Mouse (Mus musculus) liver, embryonic 12.5 days (tissue): Measurements from ENCODE around the gene Krt87. TPM values are rescaled to one million over a fixed set of nuclear protein-coding genes. Genes with fewer than 3 reads are reported as not detected.

ENCODE experiments used
- ATAC-seq: fragments of 200-750 bp; cut with Nextera tagmentation; 2 replicates; pipeline ENCODE4 v1.8.0; 2017; ENCODE audit warnings: moderate number of reproducible peaks, mild to moderate bottlenecking, moderate library complexity
- H3K27ac ChIP-seq: fragments of 300-500 bp; sonication (generic); 2 replicates; pipeline ENCODE4 v1.5.1; 2016; ENCODE audit warnings: mild to moderate bottlenecking
- H3K27me3 ChIP-seq: fragments of 300-500 bp; sonication (generic); replicated peaks from 2 replicates; pipeline ENCODE4 v1.6.1; 2016; ENCODE audit warnings: mild to moderate bottlenecking, moderate library complexity
- H3K36me3 ChIP-seq: fragments of 300-500 bp; sonication (generic); 2 replicates; pipeline ENCODE4 v1.6.1; 2016; ENCODE audit warnings: mild to moderate bottlenecking, moderate library complexity
- H3K4me1 ChIP-seq: fragments of 300-500 bp; sonication (generic); 2 replicates; pipeline ENCODE4 v1.6.1; 2016
- H3K4me2 ChIP-seq: fragments of 300-500 bp; sonication (generic); 2 replicates; pipeline ENCODE4 v1.6.1; 2016; ENCODE audit warnings: mild to moderate bottlenecking, moderate library complexity
- H3K4me3 ChIP-seq: fragments of 300-500 bp; sonication (generic); 2 replicates; pipeline ENCODE4 v1.5.1; 2016; ENCODE audit warnings: mild to moderate bottlenecking, moderate library complexity
- H3K9ac ChIP-seq: fragments of 300-500 bp; sonication (generic); 2 replicates; pipeline ENCODE4 v1.6.1; 2016; ENCODE audit warnings: mild to moderate bottlenecking, moderate library complexity
- H3K9me3 ChIP-seq: fragments of 300-500 bp; sonication (generic); replicated peaks from 2 replicates; pipeline ENCODE4 v1.6.1; 2016; ENCODE audit warnings: mild to moderate bottlenecking, moderate library complexity
- WGBS: fragments of 180-500 bp; shearing (Covaris S2); methylation state at CpG from one replicate; pipeline ENCODE4 v1.1.7; 2016; ENCODE audit not compliant: insufficient replicate concordance; 5-methylcytosine and 5-hydroxymethylcytosine counted together
- polyA plus RNA-seq: library from polyadenylated mRNA; unstranded; fragments of >200 nt; fragmentation: Nextera tagmentation; extraction: Ambion mirVana; gene quantifications from 2 replicates; pipeline ENCODE4 v1.2.1, GENCODE M21; 2016

The Krt87 gene
- polyA plus RNA-seq, 1 experiment from 2014 or later, result not detected

DNA sequence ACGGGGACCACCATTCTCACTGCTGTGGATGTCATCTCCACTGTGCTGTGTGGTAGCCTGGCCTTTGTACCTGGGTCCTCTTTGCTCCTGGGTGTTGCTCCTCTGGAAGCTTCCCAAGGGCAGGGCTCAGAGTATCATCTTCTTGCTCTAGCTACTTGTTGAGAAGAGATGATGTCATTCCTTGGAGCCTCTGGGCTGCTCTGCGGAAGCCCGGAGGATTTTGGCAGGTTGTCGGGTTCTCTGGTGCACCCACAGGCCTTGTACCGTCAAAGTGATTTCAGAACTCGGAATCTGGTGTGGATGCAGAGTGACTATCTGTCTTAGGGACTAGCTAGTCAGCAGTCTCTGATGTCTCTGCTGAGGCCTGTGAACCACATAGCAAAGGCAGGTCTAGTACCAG is 53.5 kb downstream of the Krt87 start:
- Histone ChIP-seq H3K4me2 (no peak overlapping the region), H3K9ac (no peak overlapping the region), H3K4me3 (no peak overlapping the region), H3K4me1 (peaks cover 7% of the 10 kb centered on the region; the same call in 1 of the 2 replicates), H3K9me3 (no peaks in the 10 kb centered on the region), H3K27me3 (peaks cover 14% of the 10 kb centered on the region; the same call in 1 of the 2 replicates), H3K36me3 (no peaks in the 10 kb centered on the region), H3K27ac (no peak overlapping the region)
- 76% methylated on average over 6 of the region's 6 CpGs for WGBS
- ATAC-seq, result no peak

DNA sequence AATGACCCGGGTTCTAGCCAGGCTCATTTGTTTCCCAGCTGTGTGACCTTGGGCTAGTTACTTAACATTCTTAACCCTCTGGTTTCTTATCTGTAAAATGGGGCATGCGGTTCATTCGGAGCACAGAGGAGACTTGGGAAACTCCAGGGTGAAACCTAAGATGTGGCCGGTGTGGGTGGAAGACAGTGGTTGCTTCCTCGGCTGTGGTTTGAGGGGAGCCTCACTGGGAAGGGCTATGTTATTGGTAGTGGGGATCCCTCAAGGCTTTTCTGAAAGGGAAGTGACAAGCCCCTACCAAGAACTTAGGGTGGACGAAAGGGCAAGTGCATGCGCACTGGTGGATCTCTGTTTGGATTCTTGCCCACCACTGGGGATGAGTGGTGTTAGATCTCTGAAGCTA is 54.0 kb downstream of the Krt87 start:
- no peak overlapping the region for H3K4me2 ChIP-seq
- no peak overlapping the region for H3K4me3 ChIP-seq
- peaks cover 15% of the 10 kb centered on the region; the same call in 1 of the 2 replicates for H3K27me3 ChIP-seq
- H3K4me1 ChIP-seq, result peaks cover 7% of the 10 kb centered on the region; the same call in 1 of the 2 replicates
- H3K9me3 ChIP-seq, result no peaks in the 10 kb centered on the region
- ATAC-seq, result no peak
- no peak overlapping the region for H3K27ac ChIP-seq
- 43% methylated on average over 7 of the region's 7 CpGs for WGBS
- no peaks in the 10 kb centered on the region for H3K36me3 ChIP-seq
- H3K9ac ChIP-seq, result no peak overlapping the region

DNA sequence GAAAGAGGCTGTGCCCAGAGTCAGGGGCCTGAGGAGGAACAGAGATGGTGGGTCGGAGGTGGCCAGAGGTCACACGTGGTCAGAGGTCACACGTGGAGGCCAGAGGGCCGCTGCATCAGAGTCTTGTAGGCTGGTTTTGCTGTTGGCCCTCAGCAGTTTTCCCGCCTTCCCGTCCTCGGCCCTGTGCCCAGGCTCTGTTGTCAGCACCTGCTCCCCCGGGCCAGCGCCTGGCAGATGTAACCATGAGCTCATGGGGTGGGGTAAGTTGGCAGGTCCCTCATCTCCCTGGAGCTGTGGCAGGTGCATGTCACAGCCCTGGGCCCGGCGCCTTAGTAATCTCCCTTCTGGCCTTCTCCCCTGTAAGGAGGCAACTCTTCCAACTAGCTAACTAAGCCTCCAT is 55.8 kb downstream of the Krt87 start:
- Histone ChIP-seq H3K36me3 (no peaks in the 10 kb centered on the region), H3K27ac (no peak overlapping the region), H3K27me3 (peaks cover 15% of the 10 kb centered on the region; the same call in 1 of the 2 replicates), H3K4me2 (no peak overlapping the region), H3K4me1 (peaks cover 4% of the 10 kb centered on the region; the same call in 1 of the 2 replicates), H3K9ac (no peak overlapping the region), H3K4me3 (no peak overlapping the region), H3K9me3 (no peaks in the 10 kb centered on the region)
- ATAC-seq, result no peak
- 72% methylated on average over 11 of the region's 11 CpGs for WGBS

DNA sequence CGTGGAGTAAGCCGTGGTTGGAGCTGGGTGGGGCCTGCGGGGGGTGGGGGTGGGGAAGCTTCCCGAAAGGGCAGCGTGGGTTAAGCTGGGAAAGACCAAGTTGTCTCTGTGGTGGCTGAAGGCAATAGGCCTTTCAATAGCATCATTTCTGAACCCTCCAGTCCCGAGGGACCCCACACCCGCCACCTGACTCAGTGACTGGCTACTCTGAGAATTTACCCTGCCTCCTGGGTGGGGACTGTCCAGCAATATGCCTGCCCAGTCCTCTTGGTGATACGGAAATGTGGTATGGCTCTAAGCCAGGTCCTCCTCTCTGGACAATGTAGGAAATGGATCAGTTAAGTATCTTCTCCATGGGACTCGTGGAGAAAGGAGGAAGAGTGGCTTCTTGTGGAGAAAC is 56.8 kb downstream of the Krt87 start:
- ATAC-seq, result no peak
- H3K9ac ChIP-seq, result no peak overlapping the region
- H3K4me1 ChIP-seq, result no peaks in the 10 kb centered on the region; the same call in 1 of the 2 replicates
- H3K27ac ChIP-seq, result no peak overlapping the region
- no peak overlapping the region for H3K4me3 ChIP-seq
- H3K4me2 ChIP-seq, result no peak overlapping the region
- no peaks in the 10 kb centered on the region for H3K9me3 ChIP-seq
- 41% methylated on average over 9 of the region's 9 CpGs for WGBS
- peaks cover 10% of the 10 kb centered on the region; the same call in 1 of the 2 replicates for H3K27me3 ChIP-seq
- H3K36me3 ChIP-seq, result no peaks in the 10 kb centered on the region

Other genes starting within 250 kb of the Krt87 start
- gene Grasp, start 214.6 kb downstream of the Krt87 start, polyA plus RNA-seq, result 0.81 and 1.3 TPM in 2 replicates
- 0.83 and 1.0 TPM in 2 replicates for gene Nr4a1, start 184.5 kb downstream of the Krt87 start, polyA plus RNA-seq
- gene Atg101, start 154.5 kb downstream of the Krt87 start, polyA plus RNA-seq, result 31.5 and 31.7 TPM in 2 replicates
- 0.17 and 0.19 TPM in 2 replicates for gene 6030408B16Rik, start 145.6 kb downstream of the Krt87 start, polyA plus RNA-seq
- gene Krt80, start 68.6 kb downstream of the Krt87 start, polyA plus RNA-seq, result 0.11 and 0.16 TPM in 2 replicates
- 6.0 and 6.1 TPM in 2 replicates for gene Krt7, start 27.8 kb downstream of the Krt87 start, polyA plus RNA-seq
- gene Krt88, start 8.9 kb upstream of the Krt87 start, polyA plus RNA-seq, result not detected in 2 replicates
- not detected in 2 replicates for gene Krt81, start 24.9 kb upstream of the Krt87 start, polyA plus RNA-seq
- not detected in 2 replicates for gene Krt86, start 34.7 kb upstream of the Krt87 start, polyA plus RNA-seq
- not detected in 2 replicates for gene Krt83, start 52.7 kb upstream of the Krt87 start, polyA plus RNA-seq
- not detected in 2 replicates for gene Gm49425, start 78.5 kb upstream of the Krt87 start, polyA plus RNA-seq
- gene Krt84, start 94.0 kb upstream of the Krt87 start, polyA plus RNA-seq, result not detected in 2 replicates
- not detected in 2 replicates for gene Krt82, start 111.9 kb upstream of the Krt87 start, polyA plus RNA-seq
- not detected in 2 replicates for gene Krt90, start 124.1 kb upstream of the Krt87 start, polyA plus RNA-seq
- gene Krt75, start 135.1 kb upstream of the Krt87 start, polyA plus RNA-seq, result not detected in 2 replicates
- not detected in 2 replicates for gene Gm5414, start 189.4 kb upstream of the Krt87 start, polyA plus RNA-seq
- not detected in 2 replicates for gene Gm5478, start 208.6 kb upstream of the Krt87 start, polyA plus RNA-seq
- not detected in 2 replicates for gene Krt6b, start 241.5 kb upstream of the Krt87 start, polyA plus RNA-seq